Mouse (Mus musculus) thymus, adult 2 months (tissue): Measurements from ENCODE around the gene Mrgpre. TPM values are rescaled to one million over a fixed set of nuclear protein-coding genes. Genes with fewer than 3 reads are reported as not detected.

Source experiments
- DNase-seq: peaks from one replicate; pipeline ENCODE4 v3.0.0; 2021
- H3K27ac ChIP-seq: fragments of 200-500 bp; 2 replicates; pipeline ENCODE4 v1.5.1; 2012; ENCODE audit warnings: low read length, control low read depth; ENCODE audit not compliant: control insufficient read depth, insufficient read depth
- H3K27me3 ChIP-seq: fragments of 200-500 bp; 2 replicates; pipeline ENCODE4 v1.6.1; 2012; ENCODE audit warnings: mild to moderate bottlenecking, low read length, moderate library complexity, mixed read lengths; ENCODE audit not compliant: control insufficient read depth, insufficient read depth
- H3K36me3 ChIP-seq: fragments of 200-500 bp; 2 replicates; pipeline ENCODE4 v1.6.1; 2012; ENCODE audit warnings: mild to moderate bottlenecking, low read length, moderate library complexity; ENCODE audit not compliant: control insufficient read depth, insufficient read depth
- H3K4me1 ChIP-seq: fragments of 200-500 bp; replicated peaks from 2 replicates; pipeline ENCODE4 v1.6.1; 2012; ENCODE audit warnings: low read length; ENCODE audit not compliant: control insufficient read depth, insufficient read depth
- H3K4me3 ChIP-seq: fragments of 200-500 bp; 2 replicates; pipeline ENCODE4 v1.5.1; 2012; ENCODE audit warnings: mild to moderate bottlenecking, low read length, control low read depth, moderate library complexity; ENCODE audit not compliant: control insufficient read depth, insufficient read depth
- CTCF ChIP-seq: fragments of 200-500 bp; IDR thresholded peaks from 2 replicates; pipeline ENCODE4 v1.5.1; 2012; ENCODE audit warnings: mild to moderate bottlenecking, control low read depth, low read length, moderate library complexity, borderline replicate concordance; ENCODE audit not compliant: control insufficient read depth, poor library complexity, insufficient read depth; ENCODE audit errors: extremely low read depth
- POLR2A ChIP-seq: fragments of 200-500 bp; IDR thresholded peaks from 2 replicates; pipeline ENCODE4 v1.6.1; 2012; ENCODE audit warnings: mild to moderate bottlenecking, low read length, control low read depth, moderate library complexity; ENCODE audit not compliant: control insufficient read depth, poor library complexity, insufficient read depth; ENCODE audit errors: extremely low read depth
- WGBS: fragments of 180-500 bp; shearing (Covaris S2); methylation state at CpG from one replicate; pipeline ENCODE4 v1.1.7; 2018; 5-methylcytosine and 5-hydroxymethylcytosine counted together
- polyA plus RNA-seq: library from polyadenylated mRNA; depleted of rRNA; stranded (reverse); fragments of >200 nt; gene quantifications from 2 replicates; pipeline ENCODE4 v1.2.3, GENCODE M21; 2012; rRNA removed

Mrgpre gene
- polyA plus RNA-seq, result 9.8 and 11.3 TPM in 2 replicates

GRCm38 (mm10) chr7:143783996-143784829, at the start of gene Mrgpre:
TSS of gene Mrgpre (minus strand) at chr7:143784500.
- H3K4me3 ChIP-seq, result peak within 1 kb of the TSS; percentile 65
- H3K27ac ChIP-seq, result peak within 1 kb of the TSS; percentile 88
- 10% methylated on average over 21 of the region's 21 CpGs for WGBS
- peak; percentile 67 for DNase-seq
- TF ChIP-seq CTCF (no peak), POLR2A (no peak)
- H3K36me3 ChIP-seq, result no peaks in the 10 kb centered on the region
- H3K27me3 ChIP-seq, result no peaks in the 10 kb centered on the region
- peaks cover 45% of the 10 kb centered on the region for H3K4me1 ChIP-seq

- TF ChIP-seq CTCF (no peak), POLR2A (no peak)
- Histone ChIP-seq H3K36me3 (no peaks in the 10 kb centered on the region), H3K27ac (no peak overlapping the region)
Measured at GRCm38 (mm10) chr7:143833581-143834190, 49.4 kb upstream of the Mrgpre start.

GRCm38 (mm10) chr7:143832611-143833010, 48.3 kb upstream of the Mrgpre start:
- H3K4me1 ChIP-seq, result peaks cover 29% of the 10 kb centered on the region
- H3K27ac ChIP-seq, result no peak overlapping the region
- H3K36me3 ChIP-seq, result no peaks in the 10 kb centered on the region
- DNase-seq, result no peak
- no peak overlapping the region for H3K4me3 ChIP-seq
- no peaks in the 10 kb centered on the region for H3K27me3 ChIP-seq
- WGBS, result 95% methylated on average over 2 of the region's 2 CpGs
- TF ChIP-seq POLR2A (no peak), CTCF (no peak)

More at GRCm38 (mm10) chr7:143833581-143834190, 49.4 kb upstream of the Mrgpre start:
- Histone ChIP-seq H3K4me3 (no peak overlapping the region), H3K27me3 (no peaks in the 10 kb centered on the region), H3K4me1 (peaks cover 39% of the 10 kb centered on the region)
- WGBS, result 90% methylated on average over 6 of the region's 6 CpGs
- no peak for DNase-seq

- H3K36me3 ChIP-seq, result no peaks in the 10 kb centered on the region
- H3K4me1 ChIP-seq, result peaks cover 25% of the 10 kb centered on the region
- no peak for DNase-seq
- no peak overlapping the region for H3K4me3 ChIP-seq
- no peak overlapping the region for H3K27ac ChIP-seq
- 88% methylated on average over 8 of the region's 8 CpGs for WGBS
- TF ChIP-seq POLR2A (no peak), CTCF (no peak)
- H3K27me3 ChIP-seq, result no peaks in the 10 kb centered on the region
Measured at GRCm38 (mm10) chr7:143832196-143832595, 47.9 kb upstream of the Mrgpre start.

GRCm38 (mm10) chr7:143830399-143830798, 46.1 kb upstream of the Mrgpre start:
- Histone ChIP-seq H3K4me1 (peaks cover 11% of the 10 kb centered on the region), H3K4me3 (peak overlapping the region; percentile 89), H3K36me3 (no peaks in the 10 kb centered on the region), H3K27me3 (no peaks in the 10 kb centered on the region), H3K27ac (peak overlapping the region; percentile 66)
- WGBS, result 10% methylated on average over 6 of the region's 6 CpGs
- TF ChIP-seq POLR2A (no peak), CTCF (no peak)
- no peak for DNase-seq

GRCm38 (mm10) chr7:143829504-143830331, 45.4 kb upstream of the Mrgpre start:
- H3K4me3 ChIP-seq, result peak overlapping the region; percentile 89
- peak overlapping the region; percentile 99 for H3K27ac ChIP-seq
- H3K27me3 ChIP-seq, result no peaks in the 10 kb centered on the region
- TF ChIP-seq CTCF (peak; percentile 23; the same call in 1 of the 2 replicates), POLR2A (peak; percentile 36; the same call in 1 of the 2 replicates)
- H3K36me3 ChIP-seq, result no peaks in the 10 kb centered on the region
- under 1% methylated on average over 37 of the region's 37 CpGs for WGBS
- DNase-seq, result peak; percentile 94
- peaks cover 5% of the 10 kb centered on the region for H3K4me1 ChIP-seq
